In genomic region chr1:151186879-151187424, GRCm38 (mm10) we compare ENCODE assay signal across 26 mouse cellular contexts. TPM values are rescaled to one million over a fixed set of nuclear protein-coding genes. Genes with fewer than 3 reads are reported as not detected.
DNase-seq lines count a peak whose midpoint lies in the region; ATAC-seq and TF ChIP-seq lines count a peak whose summit lies in the region.
"Not testable (repeated sequence)": the region's sequence is repeated elsewhere in the genome, so short reads cannot be mapped to it uniquely, and the experiment has no call there.
"Had no signal": no experiment of that assay in that cellular context is flagged by ENCODE, and none has a peak within 500 bp of the region (broad histone marks: within the 10 kb centered on the region; RNA-seq: fewer than 3 reads in every experiment).

No protein-coding gene starts in this region.

- not testable (repeated sequence) for H3K27me3 ChIP-seq in MEL (ENCODE audit: control insufficient read depth in 1 of 2, insufficient read depth in 2 of 2, low read length in 2 of 2); kidney, adult 2 months (replicated peaks; ENCODE audit: control insufficient read depth, insufficient read depth, low read length); kidney, postnatal 0 days (ENCODE audit: insufficient read depth, low read length); liver, embryonic 13.5 days; liver, embryonic 16.5 days (ENCODE audit: control insufficient read depth, insufficient read depth, low read depth, low read length)

- H3K27ac ChIP-seq in MEL (ENCODE audit: control insufficient read depth, low read depth, low read length); liver, embryonic 13.5 days; liver, embryonic 16.5 days (ENCODE audit: low read length): not testable (repeated sequence)
- peak overlapping the region; percentile 95 for H3K27ac ChIP-seq in kidney, adult 2 months (ENCODE audit: insufficient read depth, low read depth, low read length)
- peak overlapping the region; percentile 67 for H3K27ac ChIP-seq in kidney, postnatal 0 days

- H3K4me3 ChIP-seq in MEL (ENCODE audit: control insufficient read depth in 1 of 2, insufficient read depth in 1 of 2, low read depth in 2 of 2, low read length in 2 of 2); kidney, adult 2 months (ENCODE audit: insufficient read depth, low read depth, low read length); kidney, postnatal 0 days (replicated peaks; ENCODE audit: low read depth, low read length); liver, embryonic 13.5 days (replicated peaks); liver, embryonic 16.5 days (ENCODE audit: low read depth, low read length): not testable (repeated sequence)

- not testable (repeated sequence) for TF ChIP-seq POLR2A in MEL (IDR thresholded peaks at IDR 0.05; ENCODE audit: control insufficient read depth in 1 of 2, insufficient read depth in 1 of 2, low read depth in 1 of 2, low read length in 2 of 2, poor library complexity in 1 of 2); kidney, adult 2 months (IDR thresholded peaks at IDR 0.05; ENCODE audit: low read depth, low read length)

- not testable (repeated sequence) for H3K36me3 ChIP-seq in MEL (ENCODE audit: control insufficient read depth in 1 of 2, insufficient read depth in 2 of 2, low read length in 2 of 2); kidney, adult 2 months (ENCODE audit: control insufficient read depth, insufficient read depth, low read length); kidney, postnatal 0 days (ENCODE audit: insufficient read depth, low read length); liver, embryonic 13.5 days; liver, embryonic 16.5 days (ENCODE audit: control insufficient read depth, insufficient read depth)

- not testable (repeated sequence) for TF ChIP-seq CTCF in MEL (IDR thresholded peaks at IDR 0.05 in 2 of 3, conservative IDR thresholded peaks at IDR 0.05 in 1 of 3; ENCODE audit: control insufficient read depth in 1 of 3, insufficient read depth in 1 of 3, low read depth in 2 of 3, low read length in 3 of 3, poor library complexity in 1 of 3, severe bottlenecking in 1 of 3); kidney, adult 2 months (conservative IDR thresholded peaks at IDR 0.05; ENCODE audit: insufficient read depth, insufficient read length, low read depth, low read length); kidney, postnatal 0 days (IDR thresholded peaks at IDR 0.05; ENCODE audit: low read depth)

- not testable (repeated sequence) for H3K4me2 ChIP-seq in kidney, postnatal 0 days (ENCODE audit: low read length); liver, embryonic 13.5 days; liver, embryonic 16.5 days (ENCODE audit: low read depth, low read length)

- H3K9ac ChIP-seq in MEL (ENCODE audit: control insufficient read depth, low read depth, low read length, poor library complexity, severe bottlenecking); kidney, postnatal 0 days (ENCODE audit: low read depth, low read length); liver, embryonic 13.5 days; liver, embryonic 16.5 days (ENCODE audit: low read depth, low read length): not testable (repeated sequence)

- 47% methylated on average over 4 of the region's 4 CpGs for WGBS in kidney, adult 2 months
- 73% methylated on average over 4 of the region's 4 CpGs for WGBS in kidney, postnatal 0 days
- 59% methylated on average over 4 of the region's 4 CpGs for WGBS in liver, embryonic 13.5 days (ENCODE audit: insufficient replicate concordance)
- 53% methylated on average over 4 of the region's 4 CpGs for WGBS in liver, embryonic 16.5 days (ENCODE audit: insufficient replicate concordance)

- H3K4me1 ChIP-seq in MEL (ENCODE audit: control insufficient read depth in 1 of 2, insufficient read depth in 2 of 2, low read length in 2 of 2); kidney, postnatal 0 days (replicated peaks; ENCODE audit: insufficient read depth, low read length); liver, embryonic 16.5 days (ENCODE audit: control insufficient read depth, low read depth, low read length): not testable (repeated sequence)
- H3K4me1 ChIP-seq in kidney, adult 2 months (ENCODE audit: control insufficient read depth, insufficient read depth, low read length), result peaks cover 14% of the 10 kb centered on the region; the same call in 1 of the 2 replicates
- H3K4me1 ChIP-seq in liver, embryonic 13.5 days (replicated peaks), result peaks cover 17% of the 10 kb centered on the region

- not testable (repeated sequence) for H3K79me2 ChIP-seq in MEL (ENCODE audit: control insufficient read depth, insufficient read depth, low read length, poor library complexity)

- H3K9me3 ChIP-seq in MEL (replicated peaks; ENCODE audit: insufficient read depth, low read length); kidney, postnatal 0 days (replicated peaks; ENCODE audit: low read length); liver, embryonic 13.5 days (replicated peaks); liver, embryonic 16.5 days (replicated peaks; ENCODE audit: control insufficient read depth, low read length): not testable (repeated sequence)

- DNase-seq in MEL (ENCODE audit: low read depth, low spot score); kidney, postnatal 0 days (ENCODE audit: low spot score); liver, embryonic 13.5 days: not testable (repeated sequence)
- DNase-seq in kidney, adult 2 months, result peak; percentile 51

- not testable (repeated sequence) for TF ChIP-seq EP300 in MEL (IDR thresholded peaks at IDR 0.05; ENCODE audit: low read depth in 1 of 2, low read length in 2 of 2)

- 0 out of 2 replicates have a peak, but pooled peaks have one; percentile 61 for ATAC-seq in erythroid progenitor cell, adult 5-6 weeks (replicated peaks; ENCODE audit: low FRiP score, poor library complexity, severe bottlenecking)
- not testable (repeated sequence) for ATAC-seq in kidney, postnatal 0 days (replicated peaks; ENCODE audit: low FRiP score, low read depth)
- ATAC-seq in liver, embryonic 13.5 days (ENCODE audit: low read depth), result peak; percentile 68; the same call in 1 of the 2 replicates
- peak; percentile 21; the same call in 1 of the 2 replicates for ATAC-seq in liver, embryonic 16.5 days (ENCODE audit: low read depth)

- TF ChIP-seq RAD21 in MEL (IDR thresholded peaks at IDR 0.05; ENCODE audit: low read depth, low read length), result not testable (repeated sequence)

RNA-seq across cellular contexts. Expression of gene Gm47985, which starts 4.6 kb away (rescaled TPM):
- 0.19 and 0.26 TPM in 2 replicates for total RNA-seq in MEL (2012; rRNA removed)
- under 1 TPM in 1 of 2 experiments, not detected in 1; 0.25 TPM for polyA plus RNA-seq in MEL (2012; ENCODE audit: insufficient read depth in 1 of 2, insufficient read length in 2 of 2, low read depth in 1 of 2, low replicate concordance in 2 of 2, missing spikeins in 1 of 2)
- not detected in 2 replicates for total RNA-seq in erythroid progenitor cell, adult 5-6 weeks (2015; ENCODE audit: low replicate concordance)
- total RNA-seq in erythroid progenitor cell, adult 5-6 weeks (2017; ENCODE audit: low replicate concordance), result 1.5 and 2.2 TPM in 2 replicates
- not detected in 2 replicates for polyA plus RNA-seq in kidney, adult 2 months (2012; rRNA removed)
- 0.46 and 0.56 TPM in 2 replicates for polyA plus RNA-seq in kidney, postnatal 0 days (2015; fragmentation: Nextera tagmentation; extraction: Ambion mirVana)
- 2.7 and 2.8 TPM in 2 replicates for polyA plus RNA-seq in liver, embryonic 13.5 days (2015; fragmentation: Nextera tagmentation; extraction: Ambion mirVana)
- 1.4 and 1.8 TPM in 2 replicates for polyA plus RNA-seq in liver, embryonic 16.5 days (2015; fragmentation: Nextera tagmentation; extraction: Ambion mirVana)
- total RNA-seq: adrenal gland, adult 8-10 months; adrenal gland, postnatal 25 days; CH12.LX; gastrocnemius, postnatal 25 days; hematopoietic stem cell, adult 5-6 weeks had no signal
- polyA plus RNA-seq: activated CD4-positive, CD25-positive, alpha-beta regulatory T cell, adult 4 months; brain, embryonic 14.5 days; cortical plate, adult 2 months; forebrain, embryonic 15.5 days; heart, embryonic 14.5 days; hindbrain, embryonic 15.5 days had no signal

RNA-seq across cellular contexts. Expression of gene Gm8947, which starts 5.2 kb away (rescaled TPM):
- total RNA-seq in MEL (2012; rRNA removed), result 0.08 TPM in 1 of 2 replicates, not detected in the other
- polyA plus RNA-seq in MEL (2012; ENCODE audit: insufficient read depth in 1 of 2, insufficient read length in 2 of 2, low read depth in 1 of 2, low replicate concordance in 2 of 2, missing spikeins in 1 of 2), result not detected
- 5.0 TPM in 1 of 2 replicates, not detected in the other for total RNA-seq in erythroid progenitor cell, adult 5-6 weeks (2015; ENCODE audit: low replicate concordance)
- total RNA-seq in erythroid progenitor cell, adult 5-6 weeks (2017; ENCODE audit: low replicate concordance), result 1.0 TPM in 1 of 2 replicates, not detected in the other
- 0.31 and 0.54 TPM in 2 replicates for polyA plus RNA-seq in kidney, adult 2 months (2012; rRNA removed)
- polyA plus RNA-seq in kidney, postnatal 0 days (2015; fragmentation: Nextera tagmentation; extraction: Ambion mirVana), result 0.61 and 0.80 TPM in 2 replicates
- polyA plus RNA-seq in liver, embryonic 13.5 days (2015; fragmentation: Nextera tagmentation; extraction: Ambion mirVana), result 1.2 and 1.6 TPM in 2 replicates
- 1.2 and 1.3 TPM in 2 replicates for polyA plus RNA-seq in liver, embryonic 16.5 days (2015; fragmentation: Nextera tagmentation; extraction: Ambion mirVana)
- total RNA-seq: adrenal gland, adult 8-10 months; adrenal gland, postnatal 25 days; heart, adult 2 months; heart, postnatal 25 days; hematopoietic stem cell, adult 5-6 weeks had no signal
- polyA plus RNA-seq: activated CD4-positive, CD25-positive, alpha-beta regulatory T cell, adult 4 months; brain, embryonic 14.5 days; cortical plate, adult 2 months; embryonic facial prominence, embryonic 10.5 days; embryonic facial prominence, embryonic 14.5 days; forebrain, embryonic 12.5 days; forebrain, embryonic 15.5 days; heart, adult 2 months; heart, embryonic 14.5 days; hindbrain, embryonic 12.5 days; hindbrain, embryonic 15.5 days had no signal

RNA-seq across cellular contexts. Expression of gene Gm47995, which starts 11.3 kb away (rescaled TPM):
- not detected in 2 replicates for total RNA-seq in MEL (2012; rRNA removed)
- under 1 TPM in 1 of 2 experiments, not detected in 1; 0.18 TPM for polyA plus RNA-seq in MEL (2012; ENCODE audit: insufficient read depth in 1 of 2, insufficient read length in 2 of 2, low read depth in 1 of 2, low replicate concordance in 2 of 2, missing spikeins in 1 of 2)
- total RNA-seq in erythroid progenitor cell, adult 5-6 weeks (2015; ENCODE audit: low replicate concordance), result not detected in 2 replicates
- 5.4 TPM in 1 of 2 replicates, not detected in the other for total RNA-seq in erythroid progenitor cell, adult 5-6 weeks (2017; ENCODE audit: low replicate concordance)
- not detected in 2 replicates for polyA plus RNA-seq in kidney, adult 2 months (2012; rRNA removed)
- polyA plus RNA-seq in kidney, postnatal 0 days (2015; fragmentation: Nextera tagmentation; extraction: Ambion mirVana), result 0.29 and 0.32 TPM in 2 replicates
- 0.68 and 1.1 TPM in 2 replicates for polyA plus RNA-seq in liver, embryonic 13.5 days (2015; fragmentation: Nextera tagmentation; extraction: Ambion mirVana)
- 0.64 and 0.98 TPM in 2 replicates for polyA plus RNA-seq in liver, embryonic 16.5 days (2015; fragmentation: Nextera tagmentation; extraction: Ambion mirVana)
- total RNA-seq: adrenal gland, adult 8-10 months; adrenal gland, postnatal 25 days; CH12.LX; gastrocnemius, adult 8-10 months; gastrocnemius, postnatal 25 days; heart, adult 2 months; heart, postnatal 25 days; hematopoietic stem cell, adult 5-6 weeks had no signal
- polyA plus RNA-seq: activated CD4-positive, CD25-positive, alpha-beta regulatory T cell, adult 4 months; brain, embryonic 14.5 days; cortical plate, adult 2 months; embryonic facial prominence, embryonic 10.5 days; forebrain, embryonic 12.5 days; forebrain, embryonic 15.5 days; heart, adult 2 months; heart, embryonic 14.5 days; heart, postnatal 0 days; hindbrain, embryonic 12.5 days; hindbrain, embryonic 15.5 days had no signal

RNA-seq across cellular contexts. Expression of gene 3110040M04Rik, which starts 17.0 kb away (rescaled TPM):
- total RNA-seq in MEL (2012; rRNA removed), result 0.19 TPM in 1 of 2 replicates, not detected in the other
- under 1 TPM in 1 of 2 experiments, not detected in 1; 0.25 TPM for polyA plus RNA-seq in MEL (2012; ENCODE audit: insufficient read depth in 1 of 2, insufficient read length in 2 of 2, low read depth in 1 of 2, low replicate concordance in 2 of 2, missing spikeins in 1 of 2)
- total RNA-seq in erythroid progenitor cell, adult 5-6 weeks (2015; ENCODE audit: low replicate concordance), result not detected in 2 replicates
- not detected in 2 replicates for total RNA-seq in erythroid progenitor cell, adult 5-6 weeks (2017; ENCODE audit: low replicate concordance)
- 0.13 and 0.19 TPM in 2 replicates for polyA plus RNA-seq in kidney, adult 2 months (2012; rRNA removed)
- 0.92 and 1.1 TPM in 2 replicates for polyA plus RNA-seq in kidney, postnatal 0 days (2015; fragmentation: Nextera tagmentation; extraction: Ambion mirVana)
- 0.31 and 0.66 TPM in 2 replicates for polyA plus RNA-seq in liver, embryonic 13.5 days (2015; fragmentation: Nextera tagmentation; extraction: Ambion mirVana)
- 0.84 and 1.4 TPM in 2 replicates for polyA plus RNA-seq in liver, embryonic 16.5 days (2015; fragmentation: Nextera tagmentation; extraction: Ambion mirVana)
- total RNA-seq: adrenal gland, adult 8-10 months; adrenal gland, postnatal 25 days; CH12.LX; gastrocnemius, adult 8-10 months; gastrocnemius, postnatal 25 days; heart, adult 2 months; heart, postnatal 25 days; hematopoietic stem cell, adult 5-6 weeks had no signal
- polyA plus RNA-seq: activated CD4-positive, CD25-positive, alpha-beta regulatory T cell, adult 4 months; brain, embryonic 14.5 days; cortical plate, adult 2 months; embryonic facial prominence, embryonic 10.5 days; embryonic facial prominence, embryonic 14.5 days; forebrain, embryonic 12.5 days; forebrain, embryonic 15.5 days; gonadal fat pad, adult 2 months; heart, adult 2 months; heart, embryonic 14.5 days; heart, postnatal 0 days; hindbrain, embryonic 15.5 days had no signal

RNA-seq across cellular contexts. Expression of gene Gm47996, which starts 23.0 kb away (rescaled TPM):
- total RNA-seq in MEL (2012; rRNA removed), result not detected in 2 replicates
- polyA plus RNA-seq in MEL (2012; ENCODE audit: insufficient read depth in 1 of 2, insufficient read length in 2 of 2, low read depth in 1 of 2, low replicate concordance in 2 of 2, missing spikeins in 1 of 2), result not detected
- total RNA-seq in erythroid progenitor cell, adult 5-6 weeks (2015; ENCODE audit: low replicate concordance), result not detected in 2 replicates
- not detected in 2 replicates for total RNA-seq in erythroid progenitor cell, adult 5-6 weeks (2017; ENCODE audit: low replicate concordance)
- not detected in 2 replicates for polyA plus RNA-seq in kidney, adult 2 months (2012; rRNA removed)
- 0.28 and 0.41 TPM in 2 replicates for polyA plus RNA-seq in kidney, postnatal 0 days (2015; fragmentation: Nextera tagmentation; extraction: Ambion mirVana)
- 0.36 and 0.63 TPM in 2 replicates for polyA plus RNA-seq in liver, embryonic 13.5 days (2015; fragmentation: Nextera tagmentation; extraction: Ambion mirVana)
- 0.12 and 0.20 TPM in 2 replicates for polyA plus RNA-seq in liver, embryonic 16.5 days (2015; fragmentation: Nextera tagmentation; extraction: Ambion mirVana)
- total RNA-seq: adrenal gland, adult 8-10 months; adrenal gland, postnatal 25 days; CH12.LX; heart, adult 2 months; heart, postnatal 25 days had no signal
- polyA plus RNA-seq: activated CD4-positive, CD25-positive, alpha-beta regulatory T cell, adult 4 months; cortical plate, adult 2 months; embryonic facial prominence, embryonic 10.5 days; embryonic facial prominence, embryonic 14.5 days; forebrain, embryonic 12.5 days; forebrain, embryonic 15.5 days; heart, adult 2 months; heart, embryonic 14.5 days; heart, postnatal 0 days; hindbrain, embryonic 12.5 days; hindbrain, embryonic 15.5 days had no signal
